8 mouse cellular contexts compared by ENCODE assay signal in the genomic region with DNA sequence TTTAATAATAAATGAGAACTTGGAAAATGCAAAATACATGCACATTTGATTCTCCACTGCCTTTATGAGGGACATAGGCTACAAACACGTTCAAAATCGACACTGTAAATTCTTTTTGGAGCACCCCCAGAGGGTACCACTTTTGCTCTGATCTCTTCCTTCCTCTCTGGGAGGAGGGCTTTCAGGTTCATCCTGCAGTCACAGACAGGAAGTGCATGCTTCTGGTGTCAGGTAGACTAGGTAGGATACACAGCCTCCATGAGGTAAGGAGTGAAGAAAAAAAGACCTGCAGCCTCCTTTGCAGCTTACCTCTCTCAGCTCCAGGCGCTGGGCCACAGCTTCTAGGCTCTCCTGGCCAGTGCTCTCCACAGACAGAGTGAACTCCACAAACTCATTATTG. TPM values are rescaled to one million over a fixed set of nuclear protein-coding genes. Genes with fewer than 3 reads are reported as not detected.
A peak's percentile ranks its signal among the peaks of the same experiment; 100 is the strongest.
DNase-seq lines count a peak whose midpoint lies in the region; ATAC-seq and TF ChIP-seq lines count a peak whose summit lies in the region.

No protein-coding gene starts in this region.

- ATAC-seq in heart, embryonic 13.5 days (ENCODE audit: extremely low read depth, insufficient number of reproducible peaks, low FRiP score, low TSS enrichment), result no peak
- no peak for ATAC-seq in hindbrain, embryonic 12.5 days (ENCODE audit: low FRiP score)
- ATAC-seq in megakaryocyte-erythroid progenitor cell, adult 5-6 weeks (replicated peaks; ENCODE audit: low FRiP score, low TSS enrichment, poor library complexity, severe bottlenecking), result 0 out of 2 replicates have a peak, but pooled peaks have one; percentile 9

- intact Hi-C loops in heart, adult 2 months (cut with DNase I), result no loop called here

- no peak overlapping the region for H3K27ac ChIP-seq in heart, embryonic 13.5 days (replicated peaks)
- no peak overlapping the region for H3K27ac ChIP-seq in heart, adult 2 months
- H3K27ac ChIP-seq in ES-E14 (ENCODE audit: insufficient read depth, low read depth, low read length, poor library complexity, severe bottlenecking), result no peak overlapping the region
- H3K27ac ChIP-seq in hindbrain, embryonic 12.5 days, result no peak overlapping the region

- peaks cover 31% of the 10 kb centered on the region for H3K4me1 ChIP-seq in heart, embryonic 13.5 days
- H3K4me1 ChIP-seq in heart, adult 2 months (ENCODE audit: control insufficient read depth, insufficient read depth, low read length), result peaks cover 4% of the 10 kb centered on the region
- H3K4me1 ChIP-seq in ES-E14 (ENCODE audit: control insufficient read depth in 2 of 2, insufficient read depth in 2 of 2, low read length in 2 of 2, poor library complexity in 1 of 2), result peaks cover 3 to 4% of the 10 kb centered on the region in 2 experiments; a peak in 3 of 4 replicates
- H3K4me1 ChIP-seq in hindbrain, embryonic 12.5 days, result peaks cover 18% of the 10 kb centered on the region

- no peak for TF ChIP-seq POLR2A in heart, adult 2 months (IDR thresholded peaks at IDR 0.05; ENCODE audit: insufficient read depth, low read depth, low read length)

- 59% methylated on average over 3 of the region's 3 CpGs for WGBS in heart, embryonic 13.5 days
- WGBS in heart, adult 2 months, result 51% methylated on average over 3 of the region's 3 CpGs
- WGBS in hindbrain, embryonic 12.5 days, result 72% methylated on average over 3 of the region's 3 CpGs

- no peaks in the 10 kb centered on the region for H3K9me3 ChIP-seq in heart, embryonic 13.5 days
- no peaks in the 10 kb centered on the region for H3K9me3 ChIP-seq in ES-E14 (ENCODE audit: control insufficient read depth, insufficient read depth, low read depth, low read length)
- H3K9me3 ChIP-seq in hindbrain, embryonic 12.5 days (replicated peaks), result no peaks in the 10 kb centered on the region

- peak overlapping the region; percentile 95 for H3K4me2 ChIP-seq in heart, embryonic 13.5 days
- H3K4me2 ChIP-seq in hindbrain, embryonic 12.5 days (replicated peaks), result peak overlapping the region; percentile 78

- no peak for DNase-seq in heart, adult 2 months
- DNase-seq in ES-E14 (ENCODE audit: low read depth, low spot score), result no peak
- DNase-seq in ovary, postnatal 10 days (ENCODE audit: low spot score), result no peak
- DNase-seq in adrenal gland, adult 18-20 months (ENCODE audit: low spot score in 2 of 2), result no peak
- no peak for DNase-seq in kidney, postnatal 25 days

- H3K4me3 ChIP-seq in heart, embryonic 13.5 days, result peak overlapping the region; percentile 81
- no peak overlapping the region for H3K4me3 ChIP-seq in heart, adult 2 months
- peak overlapping the region; percentile 54 to 72 for H3K4me3 ChIP-seq in ES-E14 (ENCODE audit: insufficient read depth in 1 of 2, low read depth in 1 of 2, low read length in 2 of 2, poor library complexity in 1 of 2, severe bottlenecking in 1 of 2)
- H3K4me3 ChIP-seq in hindbrain, embryonic 12.5 days, result peak overlapping the region; percentile 49

- TF ChIP-seq EP300 in heart, adult 2 months (IDR thresholded peaks at IDR 0.05; ENCODE audit: insufficient read depth, low read depth, low read length), result no peak

- no peak for TF ChIP-seq CTCF in heart, adult 2 months (IDR thresholded peaks at IDR 0.05)

- no peaks in the 10 kb centered on the region for H3K27me3 ChIP-seq in heart, embryonic 13.5 days (replicated peaks)
- no peaks in the 10 kb centered on the region for H3K27me3 ChIP-seq in heart, adult 2 months (ENCODE audit: control insufficient read depth, insufficient read depth, low read length)
- peaks cover 10% of the 10 kb centered on the region for H3K27me3 ChIP-seq in hindbrain, embryonic 12.5 days

- H3K36me3 ChIP-seq in heart, embryonic 13.5 days, result peaks cover 36% of the 10 kb centered on the region
- no peaks in the 10 kb centered on the region; the same call in 1 of the 2 replicates for H3K36me3 ChIP-seq in heart, adult 2 months (ENCODE audit: control insufficient read depth, insufficient read depth, low read length)
- peaks cover 3% of the 10 kb centered on the region; the same call in 1 of the 2 replicates for H3K36me3 ChIP-seq in ES-E14 (ENCODE audit: control insufficient read depth, insufficient read depth, low read length, poor library complexity, severe bottlenecking)
- H3K36me3 ChIP-seq in hindbrain, embryonic 12.5 days, result no peaks in the 10 kb centered on the region

- in situ Hi-C loops in ES-E14 (cut with MboI; ENCODE audit: low sequenced_read_pairs in 2 of 2, unreplicated experiment in 2 of 2), result no loop called here

- 0 out of 2 replicates have a peak overlapping the region, but pooled peaks have one; percentile 91 for H3K9ac ChIP-seq in heart, embryonic 13.5 days
- no peak overlapping the region for H3K9ac ChIP-seq in heart, adult 2 months (ENCODE audit: low read depth, low read length)
- H3K9ac ChIP-seq in ES-E14 (ENCODE audit: insufficient read depth, low read depth, low read length, poor library complexity, severe bottlenecking), result 0 out of 2 replicates have a peak overlapping the region, but pooled peaks have one; percentile 52
- H3K9ac ChIP-seq in hindbrain, embryonic 12.5 days, result 0 out of 2 replicates have a peak overlapping the region, but pooled peaks have one; percentile 63

- H3K79me2 ChIP-seq in heart, adult 2 months (replicated peaks; ENCODE audit: control insufficient read depth, insufficient read depth, low read length), result peaks cover 3% of the 10 kb centered on the region; the same call in 1 of the 2 replicates

TF ChIP-seq in ES-E14, 5 proteins besides CTCF, POLR2A, EP300 and RAD21:
- TF ChIP-seq ZC3H11A (IDR thresholded peaks at IDR 0.05; ENCODE audit: borderline replicate concordance, low read depth, low read length), result no peak
- no peak for TF ChIP-seq MAFK (IDR thresholded peaks at IDR 0.05; ENCODE audit: insufficient read depth, low read depth, low read length)
- no peak for TF ChIP-seq HCFC1 (IDR thresholded peaks at IDR 0.05; ENCODE audit: borderline replicate concordance, insufficient read depth, low read length)
- TF ChIP-seq CHD2 (IDR thresholded peaks at IDR 0.05; ENCODE audit: low read depth, low read length), result no peak
- TF ChIP-seq ZNF384 (IDR thresholded peaks at IDR 0.05; ENCODE audit: low read depth, low read length), result no peak
TF ChIP-seq in ES-E14: peak in this region for 0.

RNA-seq across cellular contexts. Expression of a gene that starts 4.0 kb away (rescaled TPM):
- 9.0 and 9.3 TPM in 2 replicates for polyA plus RNA-seq in heart, embryonic 13.5 days (2015; fragmentation: Nextera tagmentation; extraction: Ambion mirVana)
- 10 to 100 TPM; 29.1 to 29.3 TPM for total RNA-seq in heart, adult 2 months (2021)
- polyA plus RNA-seq in heart, adult 2 months (2012; rRNA removed), result 19.4 and 24.7 TPM in 2 replicates
- 9.1 and 10.4 TPM in 2 replicates for total RNA-seq in ES-E14 (2012; rRNA removed)
- polyA plus RNA-seq in hindbrain, embryonic 12.5 days (2016; fragmentation: Nextera tagmentation; extraction: Ambion mirVana), result 7.2 and 7.4 TPM in 2 replicates
- 3.0 and 7.5 TPM in 2 replicates for total RNA-seq in megakaryocyte-erythroid progenitor cell, adult 5-6 weeks (2014; fragmentation: Nextera tagmentation)
- 1.6 and 4.7 TPM in 2 replicates for total RNA-seq in megakaryocyte-erythroid progenitor cell, adult 5-6 weeks (2017)
- total RNA-seq in adrenal gland, adult 18-20 months (2021), result 10 to 100 TPM; 16.9 to 21.0 TPM

RNA-seq across cellular contexts. Expression of a gene that starts 13.6 kb away (rescaled TPM):
- 81.7 and 84.2 TPM in 2 replicates for polyA plus RNA-seq in heart, embryonic 13.5 days (2015; fragmentation: Nextera tagmentation; extraction: Ambion mirVana)
- total RNA-seq in heart, adult 2 months (2021), result 10 to 100 TPM; 59.6 to 60.1 TPM
- polyA plus RNA-seq in heart, adult 2 months (2012; rRNA removed), result 57.0 and 92.9 TPM in 2 replicates
- total RNA-seq in ES-E14 (2012; rRNA removed), result 55.6 and 65.6 TPM in 2 replicates
- 151 and 159 TPM in 2 replicates for polyA plus RNA-seq in hindbrain, embryonic 12.5 days (2016; fragmentation: Nextera tagmentation; extraction: Ambion mirVana)
- 186 and 193 TPM in 2 replicates for total RNA-seq in megakaryocyte-erythroid progenitor cell, adult 5-6 weeks (2014; fragmentation: Nextera tagmentation)
- total RNA-seq in megakaryocyte-erythroid progenitor cell, adult 5-6 weeks (2017), result 106 and 111 TPM in 2 replicates
- 10 to 100 TPM; 85.4 to 86.6 TPM for total RNA-seq in adrenal gland, adult 18-20 months (2021)
